Mouse (Mus musculus): ENCODE data around the gene Gk2.

DNA sequence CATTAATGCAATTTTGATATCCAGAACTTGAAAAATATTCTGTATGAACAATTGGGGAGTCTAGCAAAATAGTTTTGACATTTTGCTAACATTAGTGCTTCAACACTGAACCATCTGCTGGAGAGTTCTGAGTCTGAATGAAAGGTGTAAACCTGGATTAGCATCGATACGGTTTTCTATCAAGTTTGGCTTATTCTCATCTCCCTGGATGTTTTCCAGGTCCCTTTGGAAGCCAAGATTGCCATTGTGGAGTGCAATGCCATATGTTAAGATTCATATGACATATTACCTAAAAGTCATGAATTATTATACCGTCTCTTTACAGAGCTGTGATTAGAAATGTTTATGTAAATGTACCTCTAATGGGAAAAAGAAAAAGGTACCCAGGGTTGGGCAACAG is 43.1 kb downstream of the Gk2 start:
- TF ChIP-seq POLR2A (IDR thresholded peaks at IDR 0.05; ENCODE audit: borderline replicate concordance, insufficient read depth, low read length) (no peak), CTCF (IDR thresholded peaks at IDR 0.05; ENCODE audit: borderline replicate concordance, insufficient read depth, low read depth, low read length) (no peak)
